Mouse (Mus musculus) small intestine, adult 2 months (tissue): ENCODE results near the gene Sez6l2. TPM values are rescaled to one million over a fixed set of nuclear protein-coding genes. Genes with fewer than 3 reads are reported as not detected.

Experiments
- H3K27ac ChIP-seq: fragments of 200-500 bp; 2 replicates; pipeline ENCODE4 v1.5.1; 2012; ENCODE audit warnings: low read depth, low read length, control low read depth, inconsistent platforms; ENCODE audit not compliant: insufficient read depth
- H3K27me3 ChIP-seq: fragments of 200-500 bp; 2 replicates; pipeline ENCODE4 v1.6.1; 2012; ENCODE audit warnings: mild to moderate bottlenecking, moderate library complexity, low read length, inconsistent platforms; ENCODE audit not compliant: control insufficient read depth, insufficient read depth
- H3K36me3 ChIP-seq: fragments of 200-500 bp; 2 replicates; pipeline ENCODE4 v1.6.1; 2012; ENCODE audit warnings: mild to moderate bottlenecking, low read length, control low read depth, inconsistent platforms; ENCODE audit not compliant: control insufficient read depth, insufficient read depth
- H3K4me1 ChIP-seq: fragments of 200-500 bp; 2 replicates; pipeline ENCODE4 v1.6.1; 2012; ENCODE audit warnings: low read length, inconsistent platforms, mixed read lengths; ENCODE audit not compliant: control insufficient read depth, insufficient read depth, insufficient read length
- H3K4me3 ChIP-seq: fragments of 200-500 bp; 2 replicates; pipeline ENCODE4 v1.5.1; 2012; ENCODE audit warnings: low read depth, mild to moderate bottlenecking, control low read depth, inconsistent platforms, low read length, moderate library complexity
- CTCF ChIP-seq: fragments of 200-500 bp; IDR thresholded peaks from 2 replicates; pipeline ENCODE4 v1.5.1; 2012; ENCODE audit warnings: low read depth, mild to moderate bottlenecking, control low read depth, inconsistent platforms, low read length, moderate library complexity, mixed read lengths; ENCODE audit not compliant: insufficient replicate concordance, insufficient read length; ENCODE audit errors: extremely low read depth
- POLR2A ChIP-seq: fragments of 200-500 bp; IDR thresholded peaks from 2 replicates; pipeline ENCODE4 v1.6.1; 2012; ENCODE audit warnings: low read depth, mild to moderate bottlenecking, control low read depth, inconsistent platforms, low read length, moderate library complexity
- WGBS: fragments of 180-500 bp; shearing (Covaris S2); methylation state at CpG from one replicate; pipeline ENCODE4 v1.1.7; 2018; 5-methylcytosine and 5-hydroxymethylcytosine counted together
- polyA plus RNA-seq: library from polyadenylated mRNA; depleted of rRNA; stranded (reverse); fragments of >200 nt; gene quantifications from 2 replicates; pipeline ENCODE4 v1.2.3, GENCODE M21; 2012; rRNA removed

Sez6l2 gene
- polyA plus RNA-seq, 1 experiment, result 2.6 TPM

DNA sequence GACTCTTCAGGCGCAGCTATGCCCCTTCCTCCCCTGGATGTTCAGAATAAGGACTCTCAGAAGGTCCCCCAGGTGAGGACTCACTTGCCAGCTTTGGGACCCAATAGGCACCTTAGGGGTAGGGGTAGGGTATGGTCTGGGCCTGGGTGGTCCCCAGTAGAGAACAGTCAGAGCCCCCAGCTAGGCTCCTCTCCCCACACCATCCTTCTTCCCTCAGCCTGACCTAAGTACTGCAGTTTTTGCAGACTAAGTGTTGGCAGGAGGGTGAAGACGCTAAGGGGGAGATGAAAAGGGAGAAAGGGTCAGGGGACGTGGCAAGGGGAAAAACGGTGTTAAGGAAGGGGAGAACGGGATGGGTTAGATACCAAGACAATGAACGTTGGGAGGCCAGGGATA is 67.6 kb downstream of the Sez6l2 start:
- Histone ChIP-seq H3K27ac (no peak overlapping the region), H3K4me1 (peaks cover 19% of the 10 kb centered on the region)
- WGBS, result 66% methylated on average over 6 of the region's 6 CpGs

GRCm38 (mm10) chr7:127018416-127019305 is 68.3 kb downstream of the Sez6l2 start:
- Histone ChIP-seq H3K4me1 (peaks cover 13% of the 10 kb centered on the region), H3K27ac (no peak overlapping the region)
- 87% methylated on average over 15 of the region's 15 CpGs for WGBS

More for the DNA sequence above, 67.6 kb downstream of the Sez6l2 start:
- Histone ChIP-seq H3K27me3 (no peaks in the 10 kb centered on the region), H3K4me3 (no peak overlapping the region), H3K36me3 (peaks cover 11% of the 10 kb centered on the region; the same call in 1 of the 2 replicates)
- TF ChIP-seq CTCF, result no peak
- TF ChIP-seq POLR2A, result no peak

DNA sequence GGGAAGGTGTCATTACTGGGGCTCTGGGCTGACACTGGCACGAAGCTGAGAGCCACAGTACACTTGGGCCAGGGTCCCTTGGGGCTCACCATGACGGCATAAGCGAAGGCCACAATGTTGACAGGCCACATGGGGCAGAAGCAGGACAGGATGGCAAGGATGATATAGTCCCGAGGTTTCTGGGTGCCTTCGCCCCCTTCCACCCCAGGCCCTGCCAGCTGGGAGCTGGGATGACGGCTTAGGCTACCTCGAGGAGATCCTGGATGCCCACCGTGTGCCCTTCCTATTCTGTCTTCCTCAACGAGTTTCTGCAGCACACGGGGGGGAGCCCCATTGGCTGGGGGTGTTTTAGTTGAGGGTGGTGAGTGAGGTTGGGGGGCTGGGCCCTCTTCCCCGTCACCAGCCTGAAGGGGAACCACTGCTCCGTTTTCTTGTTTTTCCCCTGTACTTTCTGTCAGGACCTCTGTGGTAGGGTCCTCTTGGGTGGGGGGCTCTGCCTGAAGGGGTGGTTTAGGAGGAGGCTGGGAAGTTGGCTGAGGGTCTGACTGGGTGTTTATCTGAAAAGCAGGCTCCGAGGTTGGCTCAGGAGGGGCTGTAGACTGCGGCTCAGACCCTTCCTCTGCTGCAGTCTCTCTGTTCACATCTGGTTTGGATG is 69.1 kb downstream of the Sez6l2 start:
- Histone ChIP-seq H3K27me3 (no peaks in the 10 kb centered on the region), H3K27ac (no peak overlapping the region), H3K4me1 (peaks cover 13% of the 10 kb centered on the region), H3K4me3 (no peak overlapping the region), H3K36me3 (peaks cover 25% of the 10 kb centered on the region)
- WGBS, result 79% methylated on average over 14 of the region's 14 CpGs
- TF ChIP-seq CTCF (no peak), POLR2A (no peak)

More at GRCm38 (mm10) chr7:127018416-127019305, 68.3 kb downstream of the Sez6l2 start:
- TF ChIP-seq POLR2A, result no peak
- no peak for TF ChIP-seq CTCF
- Histone ChIP-seq H3K4me3 (no peak overlapping the region), H3K36me3 (peaks cover 17% of the 10 kb centered on the region), H3K27me3 (no peaks in the 10 kb centered on the region)

GRCm38 (mm10) chr7:127020031-127020430 is 69.7 kb downstream of the Sez6l2 start:
- Histone ChIP-seq H3K4me3 (no peak overlapping the region), H3K27ac (no peak overlapping the region), H3K27me3 (no peaks in the 10 kb centered on the region), H3K36me3 (peaks cover 24% of the 10 kb centered on the region), H3K4me1 (peaks cover 13% of the 10 kb centered on the region)
- TF ChIP-seq POLR2A (no peak), CTCF (no peak)
- 87% methylated on average over 3 of the region's 3 CpGs for WGBS

Other genes with a start within 250 kb of the Sez6l2 start
- gene Coro1a, start 242.8 kb upstream of the Sez6l2 start, polyA plus RNA-seq, result 114 and 157 TPM in 2 replicates
- gene Mapk3, start 191.0 kb upstream of the Sez6l2 start, polyA plus RNA-seq, result 208 and 472 TPM in 2 replicates
- 5.0 and 24.4 TPM in 2 replicates for gene Gdpd3, start 184.2 kb upstream of the Sez6l2 start, polyA plus RNA-seq
- 153 and 244 TPM in 2 replicates for gene Ypel3, start 173.6 kb upstream of the Sez6l2 start, polyA plus RNA-seq
- 1.4 and 2.4 TPM in 2 replicates for gene Tbx6, start 169.1 kb upstream of the Sez6l2 start, polyA plus RNA-seq
- gene Ppp4c, start 158.1 kb upstream of the Sez6l2 start, polyA plus RNA-seq, result 101 and 199 TPM in 2 replicates
- 2.2 and 4.1 TPM in 2 replicates for gene Fam57b, start 152.9 kb upstream of the Sez6l2 start, polyA plus RNA-seq
- gene 4930451I11Rik, start 118.9 kb upstream of the Sez6l2 start, polyA plus RNA-seq, result not detected in 2 replicates
- not detected in 2 replicates for gene Doc2a, start 103.1 kb upstream of the Sez6l2 start, polyA plus RNA-seq
- gene Hirip3, start 88.6 kb upstream of the Sez6l2 start, polyA plus RNA-seq, result 1.3 and 3.6 TPM in 2 replicates
- gene Ino80e, start 88.2 kb upstream of the Sez6l2 start, polyA plus RNA-seq, result 16.5 and 42.8 TPM in 2 replicates
- 42.3 and 77.4 TPM in 2 replicates for gene Taok2, start 65.9 kb upstream of the Sez6l2 start, polyA plus RNA-seq
- 51.5 and 143 TPM in 2 replicates for gene Tmem219, start 27.6 kb upstream of the Sez6l2 start, polyA plus RNA-seq
- 9.1 and 18.8 TPM in 2 replicates for gene Kctd13, start 21.7 kb upstream of the Sez6l2 start, polyA plus RNA-seq
- gene Asphd1, start 981 bp upstream of the Sez6l2 start, polyA plus RNA-seq, result 0.18 and 0.19 TPM in 2 replicates
- 157 and 467 TPM in 2 replicates for gene Cdipt, start 25.4 kb downstream of the Sez6l2 start, polyA plus RNA-seq
- gene Cdiptos, start 25.5 kb downstream of the Sez6l2 start, polyA plus RNA-seq, result 0.15 and 0.74 TPM in 2 replicates
- gene Mvp, start 64.1 kb downstream of the Sez6l2 start, polyA plus RNA-seq, result 148 and 353 TPM in 2 replicates
- 0.76 and 2.9 TPM in 2 replicates for gene Pagr1b, start 65.9 kb downstream of the Sez6l2 start, polyA plus RNA-seq
- 1.6 and 3.7 TPM in 2 replicates for gene Pagr1a, start 66.8 kb downstream of the Sez6l2 start, polyA plus RNA-seq
- 9.5 and 26.4 TPM in 2 replicates for gene Gm42742, start 70.5 kb downstream of the Sez6l2 start, polyA plus RNA-seq
- 1.3 and 2.7 TPM in 2 replicates for gene Prrt2, start 70.6 kb downstream of the Sez6l2 start, polyA plus RNA-seq
- gene Maz, start 76.5 kb downstream of the Sez6l2 start, polyA plus RNA-seq, result 103 and 248 TPM in 2 replicates
- gene Kif22, start 91.9 kb downstream of the Sez6l2 start, polyA plus RNA-seq, result 3.7 and 5.8 TPM in 2 replicates
- 4,647 and 5,350 TPM in 2 replicates for gene Zg16, start 136.8 kb downstream of the Sez6l2 start, polyA plus RNA-seq
- 21.2 and 22.7 TPM in 2 replicates for gene AI467606, start 140.8 kb downstream of the Sez6l2 start, polyA plus RNA-seq
- gene Qprt, start 171.7 kb downstream of the Sez6l2 start, polyA plus RNA-seq, result 0.37 and 1.7 TPM in 2 replicates
- gene Spn, start 187.3 kb downstream of the Sez6l2 start, polyA plus RNA-seq, result 2.4 and 3.9 TPM in 2 replicates
- 7.6 and 13.9 TPM in 2 replicates for gene Cd2bp2, start 245.5 kb downstream of the Sez6l2 start, polyA plus RNA-seq